Mouse (Mus musculus) thymus, adult 2 months (tissue): ENCODE measurements around the gene 2310039H08Rik.

Source experiments
- CTCF ChIP-seq: fragments of 200-500 bp; IDR thresholded peaks from 2 replicates; pipeline ENCODE4 v1.5.1; 2012; ENCODE audit warnings: mild to moderate bottlenecking, control low read depth, low read length, moderate library complexity, borderline replicate concordance; ENCODE audit not compliant: control insufficient read depth, poor library complexity, insufficient read depth; ENCODE audit errors: extremely low read depth
- POLR2A ChIP-seq: fragments of 200-500 bp; IDR thresholded peaks from 2 replicates; pipeline ENCODE4 v1.6.1; 2012; ENCODE audit warnings: mild to moderate bottlenecking, low read length, control low read depth, moderate library complexity; ENCODE audit not compliant: control insufficient read depth, poor library complexity, insufficient read depth; ENCODE audit errors: extremely low read depth

GRCm38 (mm10) chr17:46783222-46783565 is 10.8 kb downstream of the 2310039H08Rik start:
- TF ChIP-seq CTCF (no peak), POLR2A (no peak)
